Mouse (Mus musculus): ENCODE measurements around the gene Aox2.
A peak's percentile ranks its signal among the peaks of the same experiment; 100 is the strongest.

The Aox2 gene

DNA sequence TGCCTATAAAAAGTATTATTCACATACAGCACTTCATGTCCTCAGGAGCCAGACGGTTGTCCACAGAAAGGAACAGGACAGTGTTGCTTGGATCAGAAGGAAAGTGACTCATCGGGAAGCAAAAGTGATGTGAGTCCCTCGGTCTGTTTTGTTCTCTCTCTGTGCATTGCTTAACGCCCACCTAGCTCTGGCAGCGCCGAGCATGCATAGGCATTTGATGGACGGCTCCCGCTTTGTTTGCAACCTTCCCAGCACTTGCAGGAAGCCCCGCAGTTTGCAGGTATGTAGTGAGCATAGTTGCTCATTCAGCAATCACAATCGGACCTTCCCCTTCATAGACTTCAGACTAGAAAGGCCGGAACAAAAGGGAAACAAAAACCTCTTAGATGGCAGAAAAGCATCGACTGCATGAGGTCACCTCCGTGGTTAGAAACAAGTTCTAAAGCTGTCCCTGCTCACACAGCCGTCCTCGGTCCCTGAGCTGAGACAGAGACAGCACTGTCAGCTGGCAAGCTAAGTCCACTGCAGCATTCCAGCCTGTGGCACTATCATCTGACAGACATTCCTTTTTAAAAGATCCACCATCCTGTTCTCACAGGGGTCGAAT lies 11.8 kb downstream of the Aox2 start:
- DNase-seq = no peak

DNA sequence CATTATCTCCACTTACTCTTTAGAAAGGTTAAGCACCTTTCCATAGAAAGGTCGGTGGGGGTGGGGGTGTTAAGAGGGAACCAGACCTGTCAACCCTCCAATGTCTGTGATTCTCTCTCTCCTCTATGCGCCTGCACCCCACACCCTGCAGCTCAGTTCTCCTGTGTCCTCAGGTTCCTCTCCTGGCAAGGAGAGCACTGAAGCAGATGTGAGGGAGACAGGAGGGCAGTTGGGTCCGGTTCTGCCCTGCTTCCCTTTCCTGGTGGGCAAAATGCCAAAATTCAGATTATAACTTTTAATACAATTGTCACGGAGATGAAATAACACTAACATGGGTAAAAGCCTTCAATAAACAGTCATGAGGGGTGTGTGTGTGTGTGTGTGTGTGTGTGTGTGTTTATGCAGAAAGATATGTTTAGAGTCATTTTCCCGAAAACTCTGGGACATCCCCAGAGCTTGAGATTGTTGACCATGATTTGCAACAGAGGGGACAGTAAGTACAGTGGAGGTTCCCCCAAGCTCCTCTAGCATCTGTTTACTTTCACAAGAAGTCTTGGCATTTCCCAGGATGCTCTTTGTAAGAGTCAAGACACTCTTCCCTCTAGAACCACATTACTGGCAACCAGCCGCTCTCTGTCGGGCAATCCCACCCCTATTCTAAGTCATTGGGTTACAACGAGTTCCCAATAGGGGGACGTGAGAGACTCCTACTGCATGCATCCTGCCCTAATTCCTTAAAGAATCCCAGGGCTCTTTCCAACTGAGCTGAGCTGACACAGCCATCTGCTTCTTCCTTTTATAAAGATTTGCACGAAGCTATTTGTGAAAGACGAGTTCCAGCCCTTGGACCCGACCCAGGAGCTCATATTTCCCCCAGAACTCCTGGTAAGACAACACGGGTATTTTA lies 13.5 kb downstream of the Aox2 start:
- no peak for DNase-seq

DNA sequence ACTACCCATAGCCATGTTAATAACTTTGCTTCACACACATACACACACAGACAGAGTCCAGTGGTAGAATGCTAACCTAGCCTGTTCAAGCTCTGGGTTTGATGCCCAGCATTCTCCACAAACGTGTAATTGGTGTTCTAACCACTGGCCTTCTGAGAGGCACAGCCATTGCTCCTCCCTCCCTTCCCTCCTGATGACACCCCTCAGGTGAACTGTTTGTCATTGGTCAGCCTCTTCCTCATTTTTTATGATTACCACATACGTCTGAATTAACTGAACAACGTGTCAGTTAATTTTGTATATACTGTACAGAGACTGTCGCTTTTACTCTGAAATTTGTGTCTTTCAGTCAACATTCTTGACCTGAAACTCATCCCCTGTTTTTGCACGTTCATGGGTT lies 16.6 kb downstream of the Aox2 start:
- no peak for DNase-seq

DNA sequence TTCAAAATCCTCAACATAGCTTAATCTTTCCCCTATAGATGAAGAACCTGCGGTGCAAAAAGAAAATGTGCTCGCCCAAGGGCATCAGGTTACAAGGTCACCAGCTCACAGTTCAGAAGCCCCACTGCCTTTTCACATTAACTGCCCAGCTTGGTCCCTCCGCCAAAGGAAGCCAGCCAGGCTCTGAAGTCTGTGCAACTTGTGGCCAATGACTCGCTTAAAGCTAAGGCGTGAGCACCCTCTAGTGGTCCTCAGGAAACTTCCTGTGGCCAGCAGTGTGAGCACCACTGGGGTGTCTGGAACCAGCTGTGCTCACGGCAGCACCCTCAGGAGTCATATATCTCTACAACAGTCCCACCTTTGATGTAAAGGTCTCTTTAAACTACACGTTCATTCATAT lies 18.2 kb downstream of the Aox2 start:
- peak; percentile 78 for DNase-seq

DNA sequence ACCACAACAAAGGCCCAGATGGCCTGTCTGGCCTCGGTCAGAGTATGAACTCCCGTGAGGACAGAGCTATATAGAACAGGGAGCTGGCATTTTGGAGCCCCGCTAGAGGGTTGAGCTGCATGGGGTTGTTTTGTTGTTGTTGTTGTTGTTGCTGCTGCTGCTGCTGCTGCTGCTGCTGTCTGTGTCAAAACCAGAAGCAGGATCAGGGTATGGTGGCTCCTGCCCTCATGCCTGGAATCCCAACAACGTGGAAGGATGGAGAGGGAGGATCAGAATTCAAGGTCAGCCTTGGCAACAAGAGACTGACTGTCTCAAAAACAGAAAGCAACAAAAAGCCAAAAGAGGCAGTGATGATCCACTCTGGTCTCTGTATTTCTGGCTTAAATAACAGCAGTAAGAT lies 18.7 kb downstream of the Aox2 start:
- no peak for DNase-seq

DNA sequence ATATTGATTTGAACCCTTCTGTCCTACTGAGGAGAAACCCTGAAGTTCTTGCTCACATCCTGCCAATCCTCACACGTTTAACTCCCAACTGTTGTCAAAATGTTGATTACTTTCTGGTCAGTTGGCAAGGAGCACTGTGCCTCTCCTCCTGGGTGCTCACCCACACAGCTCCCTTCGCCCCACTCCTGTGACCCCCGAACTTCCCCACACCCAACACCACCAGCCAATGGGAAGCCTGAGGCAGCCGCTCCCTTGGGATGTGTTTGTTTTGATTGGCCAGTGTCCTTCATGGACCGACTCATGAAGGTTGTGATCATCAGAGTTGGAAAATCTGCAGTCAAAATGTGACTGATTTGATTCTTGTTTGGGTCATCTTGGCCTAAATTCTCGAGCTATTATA lies 20.2 kb downstream of the Aox2 start:
- no peak for DNase-seq

DNA sequence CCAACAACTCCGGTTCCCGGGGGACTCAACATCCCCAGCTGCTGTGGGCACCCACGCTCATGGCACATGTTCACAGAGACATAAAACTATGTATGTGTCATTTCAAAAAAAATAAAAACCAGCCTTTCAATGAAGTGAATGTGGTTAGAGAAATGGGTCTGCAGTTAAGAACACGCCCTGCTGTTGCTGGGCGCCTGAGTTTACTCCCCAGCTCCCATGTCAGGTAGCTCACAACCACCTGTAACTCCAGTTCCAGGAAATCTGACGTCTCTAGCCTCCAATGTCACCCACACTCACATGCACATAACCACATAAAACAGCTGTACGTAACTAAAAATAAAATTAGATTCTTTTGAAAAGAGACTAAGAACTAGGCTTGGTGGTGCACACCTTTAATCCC lies 22.9 kb downstream of the Aox2 start:
- DNase-seq = no peak

DNA sequence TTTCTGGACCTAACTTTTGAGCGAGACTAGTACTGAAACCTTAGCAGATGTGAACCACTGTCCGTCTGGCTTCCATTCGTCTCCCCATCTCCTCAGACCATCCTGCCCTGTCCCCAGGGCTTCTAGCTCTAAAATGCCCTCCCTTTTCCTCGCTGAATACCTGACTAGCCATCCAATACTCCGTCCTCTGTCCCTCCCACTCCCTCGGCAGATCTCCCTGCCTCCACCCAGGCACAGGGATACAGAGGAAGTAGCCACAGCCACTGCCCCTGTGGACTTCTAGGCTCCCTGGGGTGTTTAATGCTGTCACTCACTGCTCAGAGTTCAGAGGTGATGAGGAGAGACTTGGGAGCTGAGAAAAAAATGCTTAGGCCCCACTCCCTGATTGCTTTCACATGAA lies 23.9 kb downstream of the Aox2 start:
- no peak for DNase-seq

DNA sequence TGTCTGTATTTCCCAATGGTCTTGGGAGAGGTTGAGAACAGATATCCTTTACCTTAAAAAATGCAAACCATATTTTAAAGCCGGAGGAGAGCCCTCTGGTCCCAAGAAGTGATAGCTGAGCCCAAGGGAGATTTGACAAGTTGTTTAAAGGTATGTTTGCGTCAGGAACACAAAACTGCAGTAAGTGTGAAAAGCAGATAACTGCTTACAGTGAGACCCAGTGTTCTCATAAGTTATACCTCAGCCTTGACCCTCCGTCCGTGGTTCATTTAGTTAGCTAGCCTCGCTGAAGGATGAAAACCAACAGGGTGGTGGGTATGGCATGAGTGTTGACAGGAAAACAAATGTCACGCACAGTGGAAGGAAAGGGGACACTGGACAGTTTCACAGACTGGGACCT lies 24.9 kb downstream of the Aox2 start:
- no peak for DNase-seq

DNA sequence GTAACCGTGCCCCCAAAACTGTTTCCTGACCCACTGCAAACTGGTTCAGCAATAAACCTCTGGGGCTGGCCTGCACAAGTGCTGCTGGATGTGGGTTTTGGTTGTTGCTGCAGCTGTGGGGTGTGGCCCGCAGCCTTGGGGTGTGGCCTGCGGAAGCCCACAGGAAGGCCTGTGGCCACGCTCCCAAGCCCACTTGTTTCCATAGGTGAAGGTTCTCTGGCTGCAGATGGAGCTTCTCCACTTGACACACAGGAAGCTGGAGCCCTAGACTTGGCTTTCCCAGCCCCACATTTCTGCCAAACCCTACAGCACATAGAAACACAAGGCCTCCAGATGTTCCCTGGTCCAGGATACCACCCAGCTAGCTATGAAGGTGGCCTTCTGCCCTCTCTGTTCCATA lies 25.6 kb downstream of the Aox2 start:
- peak; percentile 81 for DNase-seq

DNA sequence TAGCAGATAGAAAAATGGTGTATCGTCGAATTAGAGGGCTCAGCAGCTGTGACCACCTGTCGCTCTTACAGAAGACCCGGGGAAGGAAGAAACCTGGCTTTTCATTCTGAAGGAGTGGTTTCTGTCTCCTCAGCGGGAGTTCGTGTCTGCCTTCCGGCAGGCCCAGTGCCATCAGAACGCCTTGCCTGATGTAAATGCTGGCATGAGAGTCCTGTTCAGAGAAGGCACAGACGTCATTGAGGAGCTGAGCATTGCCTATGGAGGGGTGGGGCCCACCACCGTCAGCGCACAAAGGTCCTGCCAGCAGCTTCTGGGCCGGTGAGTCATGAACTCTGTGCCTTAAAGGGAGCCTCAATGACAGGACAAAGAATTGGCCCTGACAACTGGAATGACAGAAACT lies 26.2 kb downstream of the Aox2 start:
- peak; percentile 39 for DNase-seq

DNA sequence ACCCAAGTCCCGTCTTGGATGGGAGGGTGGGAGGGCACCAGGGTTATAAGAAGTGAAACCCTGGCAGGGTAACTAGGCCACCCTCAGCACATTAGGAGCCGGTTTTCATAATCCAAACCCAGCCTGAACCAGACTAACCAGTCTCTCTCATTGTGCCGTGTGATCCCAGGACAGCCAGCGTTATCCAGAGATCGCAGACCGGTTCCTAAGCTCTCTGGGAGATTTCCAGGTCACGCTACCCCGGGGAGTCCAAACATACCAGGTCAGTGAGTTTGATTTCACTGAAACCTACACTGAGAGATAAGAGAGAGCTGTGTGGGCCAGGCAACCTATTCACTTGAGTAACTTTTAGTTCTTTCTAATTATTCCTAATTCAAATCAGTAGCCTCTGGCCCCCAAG lies 29.1 kb downstream of the Aox2 start:
- DNase-seq = no peak

DNA sequence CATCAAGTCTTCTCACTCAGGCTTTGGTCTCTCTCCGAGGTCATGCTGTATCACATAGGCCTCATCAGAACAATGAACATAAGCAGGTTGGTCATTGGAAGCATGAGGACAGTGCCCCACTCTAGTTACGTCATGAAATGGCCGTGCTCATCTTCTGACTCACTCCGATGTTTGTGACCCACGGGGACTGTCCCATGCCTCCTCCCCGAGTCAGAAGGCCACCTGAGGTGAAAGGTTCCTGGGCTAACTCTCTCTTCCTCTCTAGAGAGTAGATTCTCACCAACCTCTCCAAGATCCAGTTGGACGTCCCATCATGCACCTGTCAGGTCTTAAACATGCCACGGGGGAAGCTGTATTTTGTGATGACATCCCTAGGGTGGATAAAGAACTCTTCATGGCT lies 30.5 kb downstream of the Aox2 start:
- peak; percentile 1 for DNase-seq

DNA sequence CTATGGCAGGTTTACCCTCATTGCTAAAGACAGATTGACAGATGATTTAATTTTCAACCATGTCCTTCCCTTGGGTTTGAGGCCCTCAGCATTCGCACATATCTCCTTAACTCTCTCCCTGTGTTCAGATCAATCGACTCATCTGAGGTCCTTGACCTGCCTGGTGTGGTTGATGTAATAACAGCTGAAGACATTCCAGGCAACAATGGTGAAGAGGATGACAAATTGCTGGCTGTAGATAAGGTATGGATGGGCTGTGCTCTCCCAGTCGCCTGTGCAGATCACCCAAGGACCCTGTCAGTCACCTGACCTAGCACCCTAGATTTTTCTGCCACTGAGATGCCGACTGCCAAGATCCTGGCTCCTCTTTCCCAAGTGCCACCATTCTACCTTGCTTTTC lies 31.7 kb downstream of the Aox2 start:
- DNase-seq = peak; percentile 0

DNA sequence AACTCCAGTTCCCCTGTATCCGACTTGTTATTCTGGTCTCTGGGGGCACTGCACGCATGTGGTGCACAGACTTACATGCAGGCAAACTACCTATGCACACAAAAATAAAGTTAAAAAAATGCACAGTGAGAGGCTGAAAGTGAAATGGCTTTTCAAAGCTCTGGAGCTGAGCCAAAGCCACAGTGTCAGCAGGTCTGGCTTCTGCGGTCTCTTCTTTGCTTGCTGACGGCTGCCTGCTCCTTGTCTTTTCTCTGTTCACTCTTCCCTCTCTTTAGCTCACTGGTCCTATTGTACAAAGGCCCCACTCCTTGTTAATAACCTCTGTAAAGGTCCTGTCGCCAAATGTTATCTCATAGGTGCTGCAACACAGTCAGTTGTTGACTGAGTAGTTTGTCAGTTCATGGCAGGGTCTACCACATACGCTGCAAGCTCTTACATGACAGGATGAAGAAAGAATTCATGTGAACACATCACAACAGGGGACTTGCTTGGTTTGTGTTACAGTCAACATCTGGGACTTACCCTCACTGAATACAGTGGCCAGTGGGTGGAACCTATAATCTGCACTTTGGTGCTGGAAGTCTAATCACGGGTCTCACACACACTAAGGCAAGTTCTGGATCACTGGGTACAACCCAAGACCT lies 33.2 kb downstream of the Aox2 start:
- peak; percentile 32 for DNase-seq

DNA sequence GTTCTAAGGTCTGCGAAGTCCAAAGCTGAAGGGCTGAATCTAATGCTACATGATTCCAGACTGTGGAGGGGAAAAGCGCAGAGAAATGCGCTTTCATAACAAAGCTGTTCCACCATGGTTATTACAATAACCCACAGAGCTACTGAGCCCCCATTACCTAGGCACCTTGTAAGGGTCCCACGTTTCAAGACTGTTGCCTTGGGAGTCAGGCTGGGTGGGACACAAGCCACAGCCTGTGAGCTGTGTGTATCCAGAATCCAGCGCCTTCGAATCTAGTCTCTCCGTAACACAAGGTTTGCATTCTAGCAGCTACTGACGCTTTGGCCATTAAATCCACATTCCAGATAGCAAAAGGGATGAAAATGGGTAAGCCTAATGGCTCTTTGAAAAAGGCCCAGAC lies 35.0 kb downstream of the Aox2 start:
- peak; percentile 1 for DNase-seq

DNA sequence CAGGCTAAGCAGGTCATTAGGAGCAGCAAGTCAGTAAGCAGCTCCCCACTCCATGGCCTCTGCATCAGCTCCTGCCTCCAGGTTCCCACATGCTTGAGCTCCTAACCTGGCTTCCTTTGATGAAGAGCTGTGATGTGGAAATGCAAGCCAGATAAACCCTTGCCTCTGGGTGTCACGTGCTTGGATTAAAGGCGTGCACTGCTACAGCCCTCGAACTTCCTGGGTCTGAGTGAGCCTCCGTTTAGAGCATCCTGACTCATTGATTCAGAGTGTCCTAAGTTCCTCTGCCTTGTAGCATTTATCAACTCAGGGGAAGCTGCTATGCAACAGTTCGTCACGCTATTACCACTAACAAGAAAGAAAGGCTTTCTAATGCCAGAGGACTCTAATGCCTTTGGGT lies 37.4 kb downstream of the Aox2 start:
- peak; percentile 9 for DNase-seq

DNA sequence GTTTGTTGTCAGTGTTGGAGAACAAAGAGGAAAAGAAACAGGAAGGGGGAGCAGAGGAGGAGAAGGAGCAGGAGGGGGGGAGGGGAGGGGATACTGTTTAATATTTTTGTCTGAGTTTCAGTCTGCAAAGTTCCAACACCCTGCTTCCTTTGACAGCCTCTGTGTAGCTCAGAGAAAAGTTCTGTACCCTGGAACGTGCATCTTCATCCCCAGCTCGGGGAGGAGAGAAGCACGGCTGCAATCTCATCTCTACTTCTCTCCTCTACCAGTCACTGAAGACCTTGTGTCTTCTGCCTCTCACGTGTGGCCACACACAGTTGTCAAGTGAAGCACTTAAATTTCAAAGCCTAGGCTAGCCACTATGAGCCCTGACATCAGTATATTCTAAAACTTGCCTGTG lies 55.1 kb downstream of the Aox2 start:
- DNase-seq = no peak

DNA sequence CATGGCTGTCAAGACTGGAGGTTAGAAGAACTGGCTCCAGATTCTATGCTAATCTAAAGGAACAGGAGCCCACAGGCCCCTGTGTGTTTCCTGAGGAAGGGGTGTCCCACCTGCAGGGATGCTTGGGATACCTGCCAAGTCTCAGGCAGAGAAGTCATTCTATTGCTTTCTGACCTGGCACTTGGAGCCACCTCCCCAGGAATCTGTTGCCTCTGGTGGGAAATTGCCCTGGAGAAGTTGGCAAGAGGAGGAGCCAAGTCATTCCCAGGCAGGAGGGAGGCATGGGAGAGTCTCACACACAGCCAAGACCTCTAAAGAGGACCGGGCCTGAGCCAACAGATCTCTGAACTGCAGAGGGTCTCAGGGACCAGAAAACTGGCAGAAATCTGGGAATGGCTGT lies 61.8 kb downstream of the Aox2 start:
- DNase-seq = no peak

DNA sequence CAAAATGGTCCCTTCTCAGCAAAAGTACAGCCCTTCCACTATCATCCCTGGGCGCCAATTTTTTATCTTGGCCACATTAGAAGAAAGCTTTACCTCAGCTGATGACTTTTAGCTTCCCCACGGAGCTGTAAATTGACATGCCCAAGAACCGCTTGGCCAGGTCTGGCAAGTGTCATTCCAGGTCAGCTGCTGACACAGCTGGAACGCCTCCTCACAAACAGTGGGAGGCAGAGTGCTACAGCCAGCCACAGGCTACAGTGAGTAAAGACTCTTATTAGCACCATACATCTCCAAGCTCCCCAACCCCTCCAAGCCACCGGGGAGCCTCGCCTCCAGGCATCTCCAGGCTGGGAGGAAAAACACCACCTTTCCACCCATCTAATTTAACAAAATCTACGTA lies 63.5 kb downstream of the Aox2 start:
- no peak for DNase-seq

DNA sequence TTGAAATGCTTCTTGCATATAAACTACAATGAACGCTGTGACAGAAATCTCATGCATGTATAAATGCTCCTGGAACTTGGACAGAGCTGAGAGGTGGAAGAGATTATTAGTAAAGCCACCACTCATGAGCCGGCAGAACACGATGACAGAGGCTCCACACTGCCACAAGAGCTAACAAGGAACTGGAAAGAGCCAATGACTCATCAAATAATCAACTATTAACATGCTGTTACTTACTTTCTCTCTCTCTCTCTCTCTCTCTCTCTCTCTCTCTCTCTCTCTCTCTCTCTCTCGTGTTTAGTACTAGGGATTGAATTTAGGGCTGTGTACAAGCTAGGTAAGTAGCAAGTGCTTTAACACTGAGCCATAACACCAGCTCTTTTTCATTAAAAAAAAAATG lies 65.7 kb downstream of the Aox2 start:
- DNase-seq = no peak

DNA sequence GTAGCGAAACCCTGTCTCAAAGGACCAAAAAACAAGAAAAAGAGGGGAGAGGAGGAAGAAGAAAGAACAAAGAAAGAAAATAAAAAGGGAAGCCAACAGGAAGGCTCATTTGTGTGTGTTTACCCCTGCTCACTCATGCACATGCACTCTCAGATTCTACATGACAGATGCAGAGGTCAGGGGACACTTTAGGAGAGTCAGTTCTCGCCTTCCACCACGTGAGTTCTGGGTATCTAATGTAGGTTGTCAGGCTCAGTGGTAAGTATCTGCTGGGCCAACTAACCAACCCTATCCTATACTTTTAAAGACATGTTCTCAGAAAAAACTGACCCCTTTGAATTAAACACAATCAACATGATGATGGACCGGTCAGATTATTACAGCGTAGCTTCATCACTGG lies 66.4 kb downstream of the Aox2 start:
- DNase-seq = no peak

DNA sequence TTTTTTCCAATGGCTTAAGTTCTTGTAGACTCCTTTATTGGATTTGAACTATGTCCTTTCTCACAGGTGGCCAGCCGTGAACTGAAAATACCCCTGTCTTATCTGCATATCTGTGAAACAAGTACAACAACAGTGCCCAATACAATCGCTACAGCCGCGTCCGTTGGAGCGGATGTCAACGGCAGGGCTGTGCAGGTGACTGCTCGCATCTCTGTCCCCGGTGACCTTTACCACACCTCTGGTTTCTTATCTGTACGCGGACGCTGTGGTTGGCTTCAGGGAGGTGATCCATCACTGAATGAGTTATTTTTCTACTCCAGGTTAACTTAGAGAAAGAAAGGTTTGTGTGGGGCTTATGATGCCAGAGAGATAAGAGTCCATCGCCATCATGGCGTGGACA lies 68.0 kb downstream of the Aox2 start:
- DNase-seq = no peak

DNA sequence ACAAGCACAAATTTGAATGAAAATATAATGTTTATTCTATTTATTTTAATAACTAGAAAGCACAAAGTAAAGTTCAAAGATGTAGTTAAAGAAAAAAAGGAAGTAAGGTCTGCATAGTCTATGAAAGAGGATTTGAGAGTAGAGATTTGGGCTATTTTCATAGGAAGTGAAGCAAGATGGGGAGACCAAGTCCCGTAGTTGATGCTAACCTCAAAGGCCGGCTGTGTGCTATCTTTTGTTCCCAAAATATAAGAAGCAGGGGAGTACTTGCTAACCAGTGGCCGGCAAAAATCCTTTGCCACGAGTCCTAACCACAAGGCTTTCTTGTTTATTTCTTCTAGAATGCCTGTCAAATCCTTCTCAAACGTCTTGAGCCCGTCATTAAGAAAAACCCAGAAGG lies 70.6 kb downstream of the Aox2 start:
- DNase-seq = no peak
